Mouse (Mus musculus) activated CD4-positive, CD25-positive, alpha-beta regulatory T cell (primary cell): ENCODE measurements around the gene Atpaf2. TPM values are rescaled to one million over a fixed set of nuclear protein-coding genes. Genes with fewer than 3 reads are reported as not detected.

ENCODE experiments used
- polyA plus RNA-seq, 2 experiments: library from polyadenylated mRNA; unstranded; fragments of 100-300 nt; shearing (Covaris generic); gene quantifications; one replicate each; pipeline ENCODE4 v1.2.1; 2017

Atpaf2 gene
- polyA plus RNA-seq: 10 to 100 TPM; 38.8 to 44.1 TPM

GRCm38 (mm10) chr11:60417717-60418472 lies at the start of gene Atpaf2:
Gene Atpaf2, minus strand, starts transcription at chr11:60418457.

GRCm38 (mm10) chr11:60454080-60454744 lies 36.0 kb upstream of the Atpaf2 start, which contains the start of gene Drg2:
Gene Drg2, plus strand, starts transcription at chr11:60454591.

GRCm38 (mm10) chr11:60416963-60417716 lies 1.1 kb downstream of the Atpaf2 start, which contains the start of gene Gid4:
Gene Gid4, plus strand, starts transcription at chr11:60417145.

GRCm38 (mm10) chr11:60352559-60353411 lies 65.5 kb downstream of the Atpaf2 start, which contains the start of the genes Tom1l2 and Drc3:
Gene Tom1l2, minus strand, starts transcription at chr11:60352905.
Gene Drc3, plus strand, starts transcription at chr11:60353329.

Other genes with a start within 250 kb of the Atpaf2 start
- gene Srebf1, start 195.9 kb downstream of the Atpaf2 start, polyA plus RNA-seq: 10 to 100 TPM; 56.2 to 57.7 TPM
- 10 to 100 TPM; 22.7 to 25.4 TPM for gene Tom1l2, start 65.6 kb downstream of the Atpaf2 start, polyA plus RNA-seq
- gene Drc3, start 65.1 kb downstream of the Atpaf2 start, polyA plus RNA-seq: 1 to 10 TPM in 1 of 2 experiments, under 1 TPM in 1; 0.27 to 1.0 TPM
- gene Gid4, start 1.3 kb downstream of the Atpaf2 start, polyA plus RNA-seq: 10 to 100 TPM; 12.7 to 20.7 TPM
- gene Drg2, start 36.1 kb upstream of the Atpaf2 start, polyA plus RNA-seq: 10 to 100 TPM; 42.2 to 53.7 TPM
- under 1 TPM in 1 of 2 experiments, not detected in 1; 0.25 TPM for gene Myo15, start 50.9 kb upstream of the Atpaf2 start, polyA plus RNA-seq
- 10 to 100 TPM; 17.2 to 26.4 TPM for gene Alkbh5, start 117.9 kb upstream of the Atpaf2 start, polyA plus RNA-seq